Mouse (Mus musculus) embryonic fibroblast, embryonic 13.5 days (primary cell): Measurements from ENCODE around the gene Lyve1.

Experiments used
- CTCF ChIP-seq: IDR thresholded peaks from 2 replicates; pipeline ENCODE4 v1.5.1; 2011; ENCODE audit warnings: mild to moderate bottlenecking, control low read depth, low read length, moderate library complexity, borderline replicate concordance; ENCODE audit not compliant: insufficient read depth
- POLR2A ChIP-seq: IDR thresholded peaks from 2 replicates; pipeline ENCODE4 v1.6.1; 2011; ENCODE audit warnings: low read depth, mild to moderate bottlenecking, control low read depth, low read length, moderate library complexity

DNA sequence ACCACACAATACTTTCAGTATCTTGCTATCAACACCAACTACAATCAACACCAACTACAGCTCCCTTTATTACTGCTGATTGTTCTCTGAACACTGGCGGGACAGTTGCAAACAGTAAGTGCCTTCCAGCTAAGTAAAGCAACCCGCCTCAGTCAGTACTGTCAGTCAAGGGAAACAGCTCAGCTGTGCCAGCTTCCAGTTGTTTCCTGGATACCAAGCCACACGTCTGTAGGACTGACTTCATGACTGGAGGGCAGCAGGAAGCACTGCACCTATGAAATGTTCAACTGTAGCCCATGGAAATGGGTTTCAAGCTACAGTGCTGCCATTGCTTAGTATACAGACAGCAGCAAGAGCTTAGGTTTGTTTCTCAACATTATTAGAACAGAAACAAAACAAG lies 28.5 kb downstream of the Lyve1 start:
- TF ChIP-seq POLR2A (no peak), CTCF (no peak)
